Mouse (Mus musculus): ENCODE measurements around the gene Olfr1012. TPM values are rescaled to one million over a fixed set of nuclear protein-coding genes. Genes with fewer than 3 reads are reported as not detected.
"Not testable (repeated sequence)": the region's sequence is repeated elsewhere in the genome, so short reads cannot be mapped to it uniquely, and the experiment has no call there.

Gene Olfr1012
- not detected for polyA plus RNA-seq (2017; shearing (Covaris generic))

DNA sequence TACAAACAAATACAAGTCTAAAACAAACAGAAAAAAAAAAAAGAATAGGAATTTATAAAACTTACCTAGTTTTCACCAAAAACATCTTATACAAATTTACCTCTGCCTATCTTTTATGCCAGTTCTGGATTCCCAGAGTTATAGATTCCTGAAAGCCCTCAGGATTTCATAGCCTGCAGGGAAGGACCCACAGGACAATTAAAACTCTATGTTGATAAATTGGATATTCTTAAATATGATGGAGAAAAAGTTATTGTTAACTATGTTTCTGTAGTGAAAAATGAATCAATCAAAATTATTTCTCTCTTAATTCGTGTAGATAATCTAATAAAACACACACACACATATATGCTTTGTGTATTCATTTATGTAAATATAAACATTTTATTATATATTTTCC lies at the start of gene Olfr1012:
TSS of gene Olfr1012 (minus strand) at position 101 of the 400 bp plus-strand sequence.
- ATAC-seq = no peak

GRCm38 (mm10) chr2:85804501-85804900 lies 41.9 kb upstream of the Olfr1012 start:
- no peak for ATAC-seq

- no peak for ATAC-seq
Measured at GRCm38 (mm10) chr2:85802444-85802843, 39.9 kb upstream of the Olfr1012 start, which contains the start of gene Olfr1016. Olfr1016 (minus strand) TSS chr2:85802544.

DNA sequence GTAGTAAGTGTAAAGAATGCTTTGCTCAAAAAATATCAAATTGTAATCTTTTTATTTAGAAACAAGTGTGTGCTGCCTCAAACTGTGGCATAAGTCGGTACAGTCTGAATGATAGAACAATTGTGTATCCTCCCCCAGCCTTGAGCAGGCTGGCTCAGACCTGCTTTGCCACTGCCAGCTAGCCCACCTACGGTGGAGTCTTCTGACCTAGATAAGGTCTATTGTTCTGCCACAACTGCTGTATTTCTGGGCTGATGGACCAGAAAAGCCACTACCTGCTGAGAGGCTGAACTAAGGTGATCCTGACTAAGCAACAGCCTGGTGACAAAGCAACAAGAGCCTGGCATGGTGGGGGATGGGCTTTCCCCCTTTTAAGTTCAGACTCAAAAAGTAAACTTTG lies 29.8 kb upstream of the Olfr1012 start:
- no peak for ATAC-seq

DNA sequence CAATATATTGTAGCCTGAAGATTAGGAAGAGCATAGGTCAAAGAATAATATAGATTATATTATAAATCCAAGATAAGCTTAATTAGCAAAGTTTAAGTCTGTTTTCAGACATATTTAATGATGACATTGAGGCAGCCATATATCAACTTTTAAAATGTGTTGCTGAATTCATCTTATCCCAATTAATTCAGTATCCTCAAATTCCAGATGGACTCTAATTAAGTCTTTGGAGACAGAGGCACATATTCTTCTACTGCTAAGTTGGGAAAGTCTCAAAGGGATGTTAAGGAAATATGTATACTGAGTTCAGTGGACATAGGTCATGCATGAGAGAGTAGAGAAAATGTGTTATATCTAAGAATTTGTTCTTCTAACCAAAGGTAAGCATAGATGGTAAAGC lies 19.2 kb upstream of the Olfr1012 start, which contains the start of gene Olfr1015:
TSS of gene Olfr1015 (plus strand) at position 301 of the 400 bp plus-strand sequence.
- no peak for ATAC-seq

DNA sequence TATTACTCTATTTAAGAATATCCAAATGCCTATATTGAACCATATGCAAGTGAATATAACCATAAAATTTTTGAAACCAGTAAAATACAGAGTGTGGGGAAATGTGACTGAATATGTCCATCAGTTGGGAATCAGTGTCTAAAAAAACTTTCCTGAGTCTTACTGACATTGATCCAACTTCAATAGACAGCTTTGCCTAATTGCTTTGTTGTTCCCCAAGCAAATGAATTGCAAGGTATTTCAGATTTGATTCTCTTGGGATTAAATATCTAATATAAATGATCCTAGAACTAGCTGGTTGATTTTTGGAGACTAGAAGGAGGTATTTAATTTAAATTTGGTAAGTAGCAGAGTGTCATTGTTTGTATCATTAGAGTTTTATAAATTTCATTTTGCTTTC lies 9.8 kb upstream of the Olfr1012 start, which contains the start of gene Olfr1014:
TSS of gene Olfr1014 (plus strand) at position 301 of the 400 bp plus-strand sequence.
- ATAC-seq = no peak

DNA sequence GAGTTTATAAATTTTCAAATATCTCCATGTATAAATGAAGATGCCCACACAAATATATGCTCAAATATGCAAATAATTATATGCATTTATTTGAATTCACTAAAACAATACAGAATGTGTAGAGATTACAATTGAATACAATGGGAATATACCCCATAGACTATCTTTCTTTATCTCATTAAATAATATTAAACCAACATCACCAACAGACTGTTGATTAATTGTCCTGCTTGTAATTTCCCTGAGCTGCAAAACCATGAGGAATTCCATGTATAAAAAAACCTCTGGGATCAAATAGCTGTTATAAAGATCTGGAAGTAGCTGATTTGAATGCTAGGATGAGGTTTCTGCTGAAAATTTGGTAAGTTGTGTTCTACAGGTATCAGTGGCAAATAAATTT lies 4.2 kb upstream of the Olfr1012 start, which contains the start of gene Olfr1013:
TSS of gene Olfr1013 (plus strand) at position 301 of the 400 bp plus-strand sequence.
- no peak for ATAC-seq

- ATAC-seq = no peak
Measured at GRCm38 (mm10) chr2:85753822-85754221, 8.7 kb downstream of the Olfr1012 start.

GRCm38 (mm10) chr2:85725793-85726192 lies 36.8 kb downstream of the Olfr1012 start:
- ATAC-seq = no peak

DNA sequence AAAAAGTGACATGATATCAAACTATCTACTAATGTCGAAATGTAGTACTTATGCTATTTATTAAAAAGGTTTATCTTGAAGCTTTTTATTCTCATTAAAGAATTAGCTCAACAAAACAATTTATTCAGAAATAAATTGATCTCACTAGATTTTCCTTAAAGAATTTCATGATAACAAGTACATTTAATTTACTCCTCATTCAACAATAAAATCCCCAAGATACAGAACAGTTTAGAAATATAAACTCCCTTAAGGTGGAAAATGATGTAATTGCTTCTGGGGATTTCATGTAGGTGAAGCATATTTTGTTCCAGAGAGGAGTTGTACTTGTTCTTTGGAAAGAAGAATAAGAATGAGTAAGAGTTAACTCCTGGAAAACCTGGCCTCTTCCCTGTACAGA lies 47.4 kb downstream of the Olfr1012 start, which contains the start of gene Olfr1009:
TSS of gene Olfr1009 (plus strand) at position 301 of the 400 bp plus-strand sequence.
- ATAC-seq = no peak

- no peak for ATAC-seq
Measured at GRCm38 (mm10) chr2:85711159-85711558, 51.4 kb downstream of the Olfr1012 start.

DNA sequence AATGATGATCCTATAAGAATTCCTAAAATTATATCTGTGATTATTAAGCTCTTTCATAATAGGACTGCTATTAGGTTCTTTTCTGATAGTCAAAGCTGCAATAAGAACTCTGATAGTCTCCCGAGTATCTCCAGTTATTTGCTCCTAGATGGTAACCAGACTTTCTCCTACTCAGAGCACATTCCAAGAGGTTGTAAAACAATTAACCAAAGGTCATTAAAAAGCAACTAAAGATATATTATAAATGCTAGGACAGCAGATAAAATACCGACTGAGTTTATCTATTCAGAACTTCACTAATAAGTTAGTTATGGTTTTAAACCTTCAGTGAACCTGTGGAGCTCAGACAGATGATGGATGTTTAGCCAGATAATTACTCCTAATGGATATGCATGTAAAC lies 51.9 kb downstream of the Olfr1012 start:
- not testable (repeated sequence) for ATAC-seq

Other genes with a start within 250 kb of the Olfr1012 start
- gene 4833423E24Rik, start 243.7 kb downstream of the Olfr1012 start, polyA plus RNA-seq (2017; shearing (Covaris generic)) = not detected
- not detected for gene Olfr996, start 183.6 kb downstream of the Olfr1012 start, polyA plus RNA-seq (2017; shearing (Covaris generic))
- not detected for gene Olfr998, start 173.8 kb downstream of the Olfr1012 start, polyA plus RNA-seq (2017; shearing (Covaris generic))
- not detected for gene Olfr1000, start 150.9 kb downstream of the Olfr1012 start, polyA plus RNA-seq (2017; shearing (Covaris generic))
- not detected for gene Olfr1002, start 112.1 kb downstream of the Olfr1012 start, polyA plus RNA-seq (2017; shearing (Covaris generic))
- gene Olfr154, start 98.3 kb downstream of the Olfr1012 start, polyA plus RNA-seq (2017; shearing (Covaris generic)) = not detected
- gene Olfr1006, start 84.0 kb downstream of the Olfr1012 start, polyA plus RNA-seq (2017; shearing (Covaris generic)) = not detected
- gene Olfr1008, start 73.3 kb downstream of the Olfr1012 start, polyA plus RNA-seq (2017; shearing (Covaris generic)) = not detected
- gene Olfr1009, start 47.3 kb downstream of the Olfr1012 start, polyA plus RNA-seq (2017; shearing (Covaris generic)) = not detected
- not detected for gene Olfr1013, start 4.3 kb upstream of the Olfr1012 start, polyA plus RNA-seq (2017; shearing (Covaris generic))
- not detected for gene Olfr1014, start 9.9 kb upstream of the Olfr1012 start, polyA plus RNA-seq (2017; shearing (Covaris generic))
- gene Olfr1015, start 19.3 kb upstream of the Olfr1012 start, polyA plus RNA-seq (2017; shearing (Covaris generic)) = not detected
- gene Olfr1016, start 39.8 kb upstream of the Olfr1012 start, polyA plus RNA-seq (2017; shearing (Covaris generic)) = not detected
- not detected for gene Olfr1018, start 55.7 kb upstream of the Olfr1012 start, polyA plus RNA-seq (2017; shearing (Covaris generic))
- gene Olfr1019, start 82.7 kb upstream of the Olfr1012 start, polyA plus RNA-seq (2017; shearing (Covaris generic)) = not detected
- gene Olfr1020, start 84.3 kb upstream of the Olfr1012 start, polyA plus RNA-seq (2017; shearing (Covaris generic)) = not detected
- not detected for gene Olfr1022, start 105.8 kb upstream of the Olfr1012 start, polyA plus RNA-seq (2017; shearing (Covaris generic))
- not detected for gene Olfr1023, start 122.9 kb upstream of the Olfr1012 start, polyA plus RNA-seq (2017; shearing (Covaris generic))
- not detected for gene Olfr1024, start 142.3 kb upstream of the Olfr1012 start, polyA plus RNA-seq (2017; shearing (Covaris generic))
- gene Olfr1025-ps1, start 152.4 kb upstream of the Olfr1012 start, polyA plus RNA-seq (2017; shearing (Covaris generic)) = not detected
- gene Olfr1026, start 158.8 kb upstream of the Olfr1012 start, polyA plus RNA-seq (2017; shearing (Covaris generic)) = not detected
- not detected for gene Olfr1028, start 187.7 kb upstream of the Olfr1012 start, polyA plus RNA-seq (2017; shearing (Covaris generic))
- gene Olfr1029, start 211.1 kb upstream of the Olfr1012 start, polyA plus RNA-seq (2017; shearing (Covaris generic)) = not detected
- not detected for gene Olfr1030, start 216.5 kb upstream of the Olfr1012 start, polyA plus RNA-seq (2017; shearing (Covaris generic))
- gene Olfr1031, start 227.5 kb upstream of the Olfr1012 start, polyA plus RNA-seq (2017; shearing (Covaris generic)) = not detected
- gene Olfr1032, start 242.8 kb upstream of the Olfr1012 start, polyA plus RNA-seq (2017; shearing (Covaris generic)) = not detected